Mouse (Mus musculus) macrophage (primary cell): ENCODE measurements around the gene Catsper3. TPM values are rescaled to one million over a fixed set of nuclear protein-coding genes. Genes with fewer than 3 reads are reported as not detected.

ENCODE experiments used
- H3K27ac ChIP-seq: fragments of 350-480 bp; formaldehyde crosslinking; 2 replicates; pipeline ENCODE4 v1.9.0; 2021
- H3K36me3 ChIP-seq: fragments of 350-480 bp; formaldehyde crosslinking; 2 replicates; pipeline ENCODE4 v1.9.0; 2021; ENCODE audit errors: inconsistent target
- H3K4me3 ChIP-seq: fragments of 350-480 bp; formaldehyde crosslinking; 2 replicates; pipeline ENCODE4 v1.9.0; 2021; ENCODE audit errors: inconsistent target
- H3K79me2 ChIP-seq: fragments of 350-480 bp; formaldehyde crosslinking; 2 replicates; pipeline ENCODE4 v1.9.0; 2021; ENCODE audit errors: inconsistent target
- WGBS: methylation state at CpG from one replicate; pipeline ENCODE4 v1.1.7; 2026; ENCODE audit warnings: inconsistent platforms; ENCODE audit not compliant: missing documents; 5-methylcytosine and 5-hydroxymethylcytosine counted together
- polyA plus RNA-seq: library from polyadenylated mRNA; stranded (reverse); fragments of 250-400 nt; gene quantifications from 3 replicates; pipeline ENCODE4 v1.2.4, GENCODE M21; 2018; ENCODE audit warnings: inconsistent platforms

The Catsper3 gene
- polyA plus RNA-seq, 1 experiment from 2014 or later, result not detected

DNA sequence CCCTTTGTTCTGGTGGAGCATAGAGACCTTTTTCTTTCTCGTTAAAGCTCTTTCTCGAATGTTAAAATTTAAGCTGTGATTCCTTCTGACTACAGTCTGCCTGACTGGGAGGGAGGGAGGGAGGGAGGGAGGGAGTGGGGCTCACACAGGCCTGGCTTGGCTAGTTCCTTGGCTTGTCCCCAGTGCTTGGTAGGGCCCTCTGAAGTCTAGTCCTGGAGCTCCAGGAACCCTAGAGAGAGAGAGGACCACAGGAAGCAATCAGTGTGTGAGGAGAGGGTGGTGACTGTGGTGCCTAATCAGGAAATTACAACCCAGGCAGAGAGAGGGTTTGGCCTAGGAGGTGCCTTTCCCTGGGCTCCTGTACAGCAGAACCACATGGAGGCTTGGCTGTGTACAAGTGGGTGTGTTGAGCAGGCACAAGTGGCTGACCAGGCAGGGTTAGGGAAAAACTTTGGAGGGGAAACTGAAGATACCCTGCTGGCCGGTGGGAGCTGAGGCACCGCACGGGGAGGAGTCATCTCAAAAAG is 29.2 kb downstream of the Catsper3 start:
- WGBS, result 75% methylated on average over 5 of the region's 5 CpGs
- no peaks in the 10 kb centered on the region for H3K36me3 ChIP-seq
- H3K4me3 ChIP-seq, result no peak overlapping the region
- no peaks in the 10 kb centered on the region for H3K79me2 ChIP-seq
- H3K27ac ChIP-seq, result no peak overlapping the region

DNA sequence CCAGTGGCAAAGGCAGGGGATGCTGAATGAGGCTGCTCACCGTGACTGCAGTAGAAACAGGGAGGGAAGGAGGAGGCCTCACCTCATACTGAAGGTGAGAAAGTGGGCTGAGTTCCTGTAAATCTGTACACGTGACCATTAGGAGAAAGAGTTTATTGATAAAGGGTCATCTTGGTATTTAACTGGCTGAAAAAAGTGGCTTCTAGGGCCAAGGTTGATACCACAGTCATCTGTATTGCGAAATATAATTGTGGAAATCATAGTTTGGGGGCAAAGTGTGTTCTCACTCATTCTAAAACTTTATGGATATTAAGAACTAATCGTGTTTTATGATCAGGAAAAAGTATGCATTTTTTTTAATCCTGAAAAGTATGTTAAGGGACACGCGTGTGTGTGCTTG is 30.5 kb downstream of the Catsper3 start:
- Histone ChIP-seq H3K4me3 (no peak overlapping the region), H3K36me3 (no peaks in the 10 kb centered on the region), H3K79me2 (no peaks in the 10 kb centered on the region), H3K27ac (no peak overlapping the region)
- WGBS, result 83% methylated on average over 6 of the region's 6 CpGs

DNA sequence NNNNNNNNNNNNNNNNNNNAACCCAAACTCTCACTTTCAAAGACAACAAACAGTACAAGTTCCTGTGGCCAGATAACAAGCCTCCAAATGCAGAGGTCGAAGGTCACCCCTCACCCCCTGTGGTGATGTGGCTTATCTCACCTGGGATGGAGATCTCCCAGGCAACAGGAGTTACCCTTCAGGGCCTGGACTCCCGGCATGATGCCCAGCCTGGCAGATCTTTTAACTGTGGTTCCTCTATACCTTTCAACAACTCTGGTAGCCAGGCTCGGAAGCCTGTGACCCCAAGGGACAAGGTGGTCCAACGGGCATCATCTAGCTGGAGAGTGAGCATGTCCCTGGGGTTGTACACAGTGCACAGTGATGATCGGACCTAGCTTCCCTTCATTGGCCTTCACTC is 38.1 kb downstream of the Catsper3 start:
- Histone ChIP-seq H3K79me2 (no peaks in the 10 kb centered on the region), H3K27ac (no peak overlapping the region), H3K4me3 (no peak overlapping the region), H3K36me3 (no peaks in the 10 kb centered on the region)
- WGBS, result 76% methylated on average over 5 of the region's 5 CpGs

DNA sequence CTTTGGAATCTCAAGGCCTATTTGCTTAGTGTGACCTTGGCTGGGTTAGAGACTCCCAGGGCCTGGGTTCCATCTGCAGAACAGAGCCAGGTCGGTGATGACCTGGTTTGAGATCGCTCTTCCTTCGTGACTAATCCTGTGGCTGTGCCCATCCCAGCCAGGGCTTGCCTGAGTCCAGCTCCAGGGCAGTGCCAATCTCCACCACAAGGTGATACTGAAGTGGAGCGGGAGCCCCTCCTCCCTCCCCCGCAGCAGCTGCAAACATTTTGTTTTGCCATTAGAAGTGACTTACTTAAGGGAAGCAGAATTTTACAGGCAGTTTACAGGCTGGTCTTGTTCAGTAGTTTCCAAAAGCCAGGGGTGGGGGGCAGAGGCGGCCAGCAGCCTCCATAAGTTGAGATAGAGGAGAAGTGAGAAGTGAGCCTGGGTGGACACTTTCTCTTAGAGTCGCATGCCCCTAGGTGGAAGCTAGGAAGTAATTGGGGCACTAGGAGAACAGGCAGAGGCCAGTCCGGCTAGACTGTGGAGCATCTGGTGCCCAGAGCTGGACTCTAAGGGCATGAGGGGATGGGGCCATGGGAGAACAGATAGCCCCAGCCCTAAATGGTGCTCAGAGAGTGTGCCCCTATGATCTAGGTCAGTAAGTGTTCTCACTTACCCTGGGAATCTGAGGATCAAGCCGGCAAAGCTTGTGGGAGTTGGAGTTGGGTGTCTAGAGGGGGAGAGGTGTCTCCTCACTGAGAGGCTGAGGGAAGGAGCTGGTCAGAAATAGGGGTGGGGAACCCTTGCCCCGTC is 40.0 kb downstream of the Catsper3 start:
- Histone ChIP-seq H3K4me3 (no peak overlapping the region), H3K27ac (no peak overlapping the region), H3K79me2 (no peaks in the 10 kb centered on the region), H3K36me3 (no peaks in the 10 kb centered on the region)
- 20% methylated on average over 10 of the region's 10 CpGs for WGBS

DNA sequence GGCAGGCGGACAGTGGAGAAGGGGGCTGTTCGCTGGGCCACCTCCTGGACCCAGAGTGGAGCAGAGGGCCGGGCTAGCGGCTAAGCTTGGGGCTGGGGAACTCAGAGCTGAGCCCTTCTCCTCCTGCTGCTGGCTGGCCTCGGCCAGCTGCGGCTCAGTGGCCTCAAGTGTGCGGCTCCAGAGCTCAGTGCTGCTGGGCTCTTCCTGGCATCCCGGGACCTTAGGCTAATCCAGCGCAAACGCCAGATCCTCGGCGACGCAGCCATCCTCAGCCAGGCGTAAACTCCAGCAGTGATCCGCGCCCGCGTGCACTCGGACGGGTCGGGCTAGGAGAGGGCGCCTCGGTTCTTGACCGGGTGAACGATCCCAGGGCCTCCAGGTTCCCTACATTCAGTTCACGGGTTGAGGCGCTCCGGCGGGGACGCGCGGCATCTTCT is 40.9 kb downstream of the Catsper3 start:
- 16% methylated on average over 32 of the region's 32 CpGs for WGBS

DNA sequence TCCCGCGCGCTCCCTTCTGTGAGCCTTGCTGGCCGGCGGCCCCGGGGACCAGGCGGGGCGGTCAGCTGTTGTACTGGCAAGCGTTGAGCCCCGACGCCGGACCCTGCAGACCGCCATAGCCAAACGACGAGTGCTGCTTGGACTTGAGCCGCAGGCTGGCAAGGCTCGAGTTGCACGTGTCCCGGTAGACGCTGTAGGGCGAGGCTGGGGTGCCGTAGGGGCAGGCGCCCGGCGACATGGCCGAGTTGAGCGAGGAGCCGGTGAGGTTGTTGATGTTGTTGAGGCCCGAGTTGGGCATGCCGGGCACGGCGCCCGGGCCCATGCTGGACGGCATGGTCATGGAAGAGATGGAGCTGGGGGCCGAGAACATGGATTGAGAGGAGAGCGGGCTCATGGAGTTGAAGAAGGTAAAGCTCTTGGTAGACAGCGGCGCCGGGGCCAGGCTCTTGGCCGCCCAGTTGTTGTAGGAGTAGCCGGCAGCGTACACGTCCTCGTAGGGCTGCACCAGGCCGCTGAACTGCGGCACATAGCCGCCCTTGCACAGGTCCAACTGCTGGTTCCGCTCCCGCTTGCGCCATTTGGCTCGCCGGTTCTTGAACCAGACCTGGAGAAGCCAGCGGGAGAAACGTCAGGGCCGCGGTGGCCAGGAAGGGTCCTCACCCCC is 41.8 kb downstream of the Catsper3 start:
- 7% methylated on average over 50 of the region's 56 CpGs for WGBS
- no peak overlapping the region for H3K4me3 ChIP-seq
- H3K27ac ChIP-seq, result no peak overlapping the region
- H3K79me2 ChIP-seq, result no peaks in the 10 kb centered on the region
- H3K36me3 ChIP-seq, result no peaks in the 10 kb centered on the region

More for the DNA sequence above, 40.9 kb downstream of the Catsper3 start:
- no peaks in the 10 kb centered on the region for H3K36me3 ChIP-seq
- no peaks in the 10 kb centered on the region for H3K79me2 ChIP-seq
- H3K27ac ChIP-seq, result no peak overlapping the region
- no peak overlapping the region for H3K4me3 ChIP-seq

DNA sequence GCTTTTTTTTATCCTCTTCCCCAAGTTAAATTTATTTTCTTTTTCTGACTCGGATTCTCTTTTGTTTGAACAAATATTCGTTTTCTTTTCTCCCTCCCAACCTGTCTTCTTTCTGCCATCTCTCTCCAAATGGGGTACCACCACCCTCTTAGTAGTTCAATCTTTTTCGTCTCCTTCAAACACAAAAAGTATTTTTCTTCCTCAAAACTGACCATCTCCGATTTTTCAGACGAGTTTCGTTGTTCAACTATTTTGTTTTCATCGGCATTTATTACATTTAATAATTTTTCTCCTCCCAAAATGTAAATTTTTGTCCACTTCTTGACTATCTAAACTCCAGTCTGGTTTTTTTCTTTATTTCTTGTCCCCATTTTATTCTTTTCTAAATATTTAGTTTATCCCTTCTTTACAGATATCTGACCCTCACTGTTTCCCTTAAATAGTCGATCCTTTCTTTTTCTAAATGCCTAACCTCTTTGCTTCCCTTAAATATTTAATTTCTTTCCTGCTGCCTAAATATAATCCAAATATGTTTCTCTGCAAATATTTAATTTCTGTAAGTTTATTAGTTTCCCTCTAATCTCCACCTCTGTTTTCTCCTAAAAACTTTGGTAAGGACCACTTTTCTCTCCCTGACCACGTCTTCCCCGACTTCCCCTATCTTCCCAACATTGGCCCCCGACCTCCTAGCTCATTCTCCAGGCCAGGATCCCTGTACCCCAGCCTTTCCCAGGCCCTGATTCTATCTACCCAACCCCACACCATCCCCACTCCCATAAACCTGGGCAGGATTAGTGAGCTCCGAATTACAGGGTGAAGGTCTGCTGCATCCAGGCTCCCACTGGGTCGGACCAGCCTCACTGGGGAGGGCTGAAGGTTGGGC is 42.7 kb downstream of the Catsper3 start:
- Histone ChIP-seq H3K27ac (no peak overlapping the region), H3K79me2 (no peaks in the 10 kb centered on the region), H3K36me3 (no peaks in the 10 kb centered on the region), H3K4me3 (no peak overlapping the region)
- 11% methylated on average over 12 of the region's 13 CpGs for WGBS

DNA sequence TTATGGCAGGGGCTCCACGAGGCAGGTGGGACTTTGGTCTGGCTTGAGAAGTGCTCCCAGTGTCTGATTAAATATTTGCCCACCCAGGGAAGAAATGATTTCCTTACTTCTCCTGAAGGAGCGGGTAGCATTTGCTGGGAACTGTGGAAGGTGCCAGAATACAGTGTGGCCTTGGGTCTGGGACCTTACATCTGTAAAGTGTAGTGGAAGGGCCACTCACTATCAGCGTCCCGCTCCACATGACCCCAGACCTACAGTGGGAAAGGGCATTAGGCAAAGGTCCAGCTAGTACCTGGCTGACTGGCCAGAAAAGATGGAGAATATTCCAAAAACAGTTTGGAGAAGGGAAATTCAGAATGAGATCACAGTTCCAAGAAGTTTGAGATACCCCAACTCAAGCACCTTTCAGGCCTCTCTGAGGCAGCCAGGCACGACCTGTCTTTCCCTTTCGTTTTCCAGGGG is 43.3 kb downstream of the Catsper3 start:
- no peak overlapping the region for H3K27ac ChIP-seq
- no peak overlapping the region for H3K4me3 ChIP-seq
- H3K79me2 ChIP-seq, result no peaks in the 10 kb centered on the region
- no peaks in the 10 kb centered on the region for H3K36me3 ChIP-seq
- WGBS, result 6% methylated on average over 6 of the region's 6 CpGs

DNA sequence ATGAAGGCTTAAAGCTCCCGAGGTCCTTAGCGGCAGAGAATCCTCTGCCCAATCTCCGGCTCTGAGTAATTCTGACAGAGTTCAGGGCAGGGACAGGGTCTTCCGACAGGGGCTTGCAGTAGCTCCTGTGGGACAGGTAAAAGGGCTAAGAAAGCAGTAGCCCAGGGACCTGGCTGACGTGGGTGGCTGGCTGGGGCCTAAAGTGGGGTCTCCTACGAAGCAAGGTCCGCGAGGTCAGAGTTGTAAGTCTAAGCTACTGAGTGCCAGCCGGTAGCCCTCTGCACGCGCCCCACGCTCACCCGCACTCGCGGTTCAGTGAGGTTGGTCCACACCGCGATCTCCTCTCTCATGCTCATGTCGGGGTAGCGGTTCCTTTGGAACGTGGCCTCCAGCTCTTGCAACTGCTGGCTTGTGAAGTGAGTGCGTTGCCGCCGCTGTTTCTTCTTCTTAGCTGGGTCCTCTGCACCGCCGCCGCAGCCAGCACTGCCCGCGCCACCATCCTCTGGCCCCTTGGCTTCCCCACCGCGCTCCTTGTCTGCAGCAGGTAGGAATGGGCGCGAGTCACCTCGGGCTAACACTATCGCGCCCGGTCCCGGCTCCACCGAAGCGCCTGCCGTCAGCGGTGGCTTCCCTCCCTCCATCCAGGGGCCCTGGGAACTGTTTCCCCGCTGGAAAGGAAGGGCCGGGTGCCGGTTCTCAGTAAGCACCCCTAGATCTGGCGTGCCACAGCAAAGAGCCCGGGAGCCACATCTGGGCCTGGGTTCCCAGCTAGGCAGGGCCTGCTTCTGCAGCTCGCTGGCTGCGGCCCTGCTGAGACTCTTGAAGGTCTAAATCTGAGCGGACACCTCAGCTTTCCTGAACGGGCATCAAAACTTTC is 44.0 kb downstream of the Catsper3 start:
- WGBS, result 3% methylated on average over 50 of the region's 50 CpGs
- H3K79me2 ChIP-seq, result no peaks in the 10 kb centered on the region
- H3K36me3 ChIP-seq, result no peaks in the 10 kb centered on the region
- no peak overlapping the region for H3K4me3 ChIP-seq
- no peak overlapping the region for H3K27ac ChIP-seq

DNA sequence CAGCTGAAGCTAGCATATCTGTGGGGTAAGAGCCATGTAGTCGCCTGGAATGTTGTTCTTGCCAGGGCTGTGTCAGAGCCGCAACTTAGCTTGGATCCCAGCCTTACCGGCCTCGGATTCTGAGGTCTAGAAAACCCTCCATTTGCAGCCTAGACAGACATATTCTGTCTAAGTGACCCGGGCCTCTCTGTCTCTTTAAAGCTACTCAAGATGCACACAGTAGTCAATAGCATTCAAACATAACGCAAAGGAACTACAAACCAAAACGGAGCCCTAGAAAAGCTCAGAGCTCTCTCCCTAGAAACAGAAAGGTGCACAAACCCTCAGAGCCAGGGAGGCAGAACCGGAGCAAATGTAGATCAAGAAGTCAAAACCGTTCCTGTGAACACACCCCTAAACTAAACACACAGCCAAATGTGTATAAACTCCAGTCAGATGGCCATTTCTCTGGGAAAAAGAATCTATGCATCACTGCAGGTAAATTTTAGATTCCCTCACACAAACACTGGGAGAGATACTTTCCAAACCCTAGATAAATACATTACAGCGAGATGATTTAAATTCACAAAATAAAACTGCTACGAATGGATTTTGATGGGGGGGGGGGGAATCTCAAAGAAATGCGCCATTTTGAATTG is 44.8 kb downstream of the Catsper3 start:
- WGBS, result 30% methylated on average over 12 of the region's 12 CpGs
- H3K36me3 ChIP-seq, result no peaks in the 10 kb centered on the region
- no peak overlapping the region for H3K4me3 ChIP-seq
- H3K79me2 ChIP-seq, result no peaks in the 10 kb centered on the region
- no peak overlapping the region for H3K27ac ChIP-seq

DNA sequence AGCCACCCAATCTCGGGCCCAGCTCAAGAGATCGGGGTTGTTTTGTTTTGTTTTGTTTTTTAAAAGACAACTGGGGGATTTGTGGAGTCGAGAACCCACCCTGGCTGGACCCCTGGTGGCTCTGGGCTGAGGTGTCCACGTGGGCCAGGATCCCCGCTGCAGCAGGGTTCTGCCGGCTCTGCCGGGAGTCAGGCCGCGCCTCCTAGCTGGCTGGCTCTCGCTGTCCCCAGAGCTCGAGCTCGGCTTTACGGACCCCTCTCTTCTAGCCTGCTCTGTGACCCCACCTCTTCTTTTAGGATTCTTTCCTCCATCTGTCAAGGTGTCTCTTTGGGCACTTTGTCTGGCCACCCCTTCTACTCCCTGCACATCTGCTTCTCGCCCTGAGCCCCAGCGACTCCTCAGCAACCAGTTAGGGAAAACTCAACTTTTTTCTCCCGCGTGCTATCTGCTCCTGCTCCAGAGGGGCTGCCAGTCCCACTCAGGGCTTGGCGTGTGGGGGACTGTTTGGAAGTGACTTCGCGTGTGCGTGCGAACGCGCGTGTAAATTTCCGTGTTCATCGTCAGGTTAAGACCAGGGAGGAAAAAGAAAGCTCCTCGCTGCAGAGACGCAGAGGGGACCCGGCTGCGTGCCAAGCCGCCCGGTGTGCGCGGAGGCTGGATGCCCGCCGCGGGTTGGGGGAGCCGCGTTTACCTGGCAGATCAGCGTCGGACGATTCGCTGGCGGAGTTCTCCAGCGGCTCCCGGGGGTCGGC is 45.9 kb downstream of the Catsper3 start:
- H3K4me3 ChIP-seq, result no peak overlapping the region
- no peaks in the 10 kb centered on the region for H3K79me2 ChIP-seq
- H3K36me3 ChIP-seq, result no peaks in the 10 kb centered on the region
- WGBS, result 2% methylated on average over 41 of the region's 48 CpGs
- no peak overlapping the region for H3K27ac ChIP-seq

DNA sequence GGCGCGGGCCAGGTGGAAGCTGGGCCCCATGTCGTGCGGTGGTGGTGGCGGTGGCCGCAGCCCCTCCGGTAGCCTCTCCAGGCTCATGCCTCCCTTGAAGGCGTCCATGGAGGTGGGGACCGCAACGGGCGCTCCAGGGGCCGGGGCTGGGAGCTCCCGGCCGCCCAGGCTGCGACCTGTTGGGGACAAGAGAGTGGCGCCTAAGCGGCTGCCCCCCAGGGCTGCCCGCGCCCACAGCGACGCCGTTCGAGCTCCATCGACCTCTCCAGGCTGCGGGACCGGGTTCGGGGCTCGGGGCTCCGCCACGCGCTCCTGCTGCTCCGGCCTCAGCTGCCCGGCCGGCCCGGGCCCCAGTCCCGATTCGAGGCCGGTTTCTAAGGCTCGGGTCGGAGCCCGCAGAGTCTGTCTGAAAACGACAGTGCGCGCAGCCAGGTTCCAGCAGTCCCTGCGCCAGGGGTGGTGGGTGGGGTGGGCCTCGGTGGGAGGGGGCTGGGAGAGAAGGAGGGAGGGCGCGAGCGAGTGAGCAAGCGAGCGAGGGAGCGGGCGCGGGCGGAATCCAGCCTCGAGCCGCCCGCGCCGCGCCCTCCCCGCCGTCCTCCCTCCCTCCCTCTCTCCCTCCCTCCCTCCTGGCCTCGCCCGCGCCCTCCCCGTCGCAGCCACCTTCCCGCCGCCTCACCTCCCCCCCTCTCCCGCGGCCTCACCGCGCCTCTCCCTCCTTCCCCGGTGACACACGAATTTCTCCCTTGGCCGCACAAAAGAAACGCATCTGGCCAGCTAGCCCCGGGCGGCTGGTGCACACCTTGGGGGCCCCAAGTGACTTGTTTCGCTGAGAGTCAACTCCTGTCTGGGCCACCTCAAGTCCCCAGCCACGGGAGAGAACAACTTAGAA is 46.7 kb downstream of the Catsper3 start:
- H3K27ac ChIP-seq, result no peak overlapping the region
- WGBS, result 2% methylated on average over 53 of the region's 82 CpGs
- no peak overlapping the region for H3K4me3 ChIP-seq
- H3K79me2 ChIP-seq, result no peaks in the 10 kb centered on the region
- no peaks in the 10 kb centered on the region for H3K36me3 ChIP-seq
